Mouse (Mus musculus) brain, embryonic 14.5 days (tissue): ENCODE results near the gene Bmpr2.

Source experiments
- CTCF ChIP-seq: fragments of 200-500 bp; IDR thresholded peaks from 2 replicates; pipeline ENCODE4 v1.5.1; 2012; ENCODE audit warnings: inconsistent platforms, mild to moderate bottlenecking, moderate library complexity, borderline replicate concordance; ENCODE audit not compliant: insufficient read depth, insufficient read length; ENCODE audit errors: extremely low read depth
- POLR2A ChIP-seq: fragments of 200-500 bp; IDR thresholded peaks from 2 replicates; pipeline ENCODE4 v1.6.1; 2012; ENCODE audit warnings: mild to moderate bottlenecking, inconsistent platforms, borderline replicate concordance; ENCODE audit not compliant: poor library complexity, insufficient read depth, insufficient read length, severe bottlenecking; ENCODE audit errors: extremely low read depth

DNA sequence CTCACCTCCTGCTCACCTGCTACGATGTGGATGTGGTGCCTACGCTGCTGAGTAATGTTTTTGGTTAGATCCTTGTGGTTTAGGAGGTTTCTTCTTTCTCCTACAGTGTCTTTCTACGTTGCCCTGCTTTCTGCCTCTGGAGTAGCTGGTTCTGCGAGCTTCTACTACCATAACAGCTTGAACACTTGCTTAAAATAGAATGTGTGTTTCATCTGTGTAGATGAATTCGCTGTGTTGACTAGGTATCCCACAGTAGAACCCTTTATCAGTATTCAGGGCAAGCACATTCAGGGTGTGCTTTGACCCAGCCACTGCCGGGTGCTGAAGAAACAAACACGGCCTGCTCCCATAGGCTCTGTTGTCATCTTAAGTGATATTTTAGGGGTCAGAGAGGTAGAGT, 114.9 kb downstream of the Bmpr2 start:
- TF ChIP-seq CTCF (no peak), POLR2A (no peak)
